Mouse (Mus musculus) thymus, postnatal 4 days (tissue): ENCODE data around the gene Pibf1.

Experiments used
- DNase-seq: peaks from one replicate; pipeline ENCODE4 v3.0.0; 2021

Gene Pibf1

GRCm38 (mm10) chr14:99141786-99142633, 42.8 kb downstream of the Pibf1 start:
- DNase-seq = peak; percentile 92

GRCm38 (mm10) chr14:99146841-99147240, 47.6 kb downstream of the Pibf1 start:
- DNase-seq = no peak

GRCm38 (mm10) chr14:99152683-99153082, 53.5 kb downstream of the Pibf1 start:
- DNase-seq = no peak

GRCm38 (mm10) chr14:99159940-99160339, 60.7 kb downstream of the Pibf1 start:
- DNase-seq = no peak

- no peak for DNase-seq
Measured at GRCm38 (mm10) chr14:99163051-99163450, 63.8 kb downstream of the Pibf1 start.

GRCm38 (mm10) chr14:99174138-99174745, 75.0 kb downstream of the Pibf1 start:
- no peak for DNase-seq

- no peak for DNase-seq
Measured at GRCm38 (mm10) chr14:99176559-99176958, 77.3 kb downstream of the Pibf1 start.

- DNase-seq = no peak
Measured at GRCm38 (mm10) chr14:99190153-99190790, 91.0 kb downstream of the Pibf1 start.

- no peak for DNase-seq
Measured at GRCm38 (mm10) chr14:99205865-99206264, 106.6 kb downstream of the Pibf1 start.

GRCm38 (mm10) chr14:99206591-99206990, 107.4 kb downstream of the Pibf1 start:
- DNase-seq = no peak

- DNase-seq = no peak
Measured at GRCm38 (mm10) chr14:99210431-99210830, 111.2 kb downstream of the Pibf1 start.

- DNase-seq = no peak
Measured at GRCm38 (mm10) chr14:99218396-99219012, 119.3 kb downstream of the Pibf1 start.

- DNase-seq = no peak
Measured at GRCm38 (mm10) chr14:99219757-99220171, 120.5 kb downstream of the Pibf1 start.

- no peak for DNase-seq
Measured at GRCm38 (mm10) chr14:99225929-99226328, 126.7 kb downstream of the Pibf1 start.

GRCm38 (mm10) chr14:99229071-99229780, 130.0 kb downstream of the Pibf1 start:
- no peak for DNase-seq

GRCm38 (mm10) chr14:99233056-99233455, 133.8 kb downstream of the Pibf1 start:
- no peak for DNase-seq

- DNase-seq = no peak
Measured at GRCm38 (mm10) chr14:99237115-99237514, 137.9 kb downstream of the Pibf1 start.

- DNase-seq = no peak
Measured at GRCm38 (mm10) chr14:99240563-99240962, 141.3 kb downstream of the Pibf1 start.

- DNase-seq = no peak
Measured at GRCm38 (mm10) chr14:99244508-99244907, 145.3 kb downstream of the Pibf1 start.

GRCm38 (mm10) chr14:99262026-99262425, 162.8 kb downstream of the Pibf1 start:
- peak; percentile 9 for DNase-seq

- no peak for DNase-seq
Measured at GRCm38 (mm10) chr14:99263816-99264215, 164.6 kb downstream of the Pibf1 start.

- no peak for DNase-seq
Measured at GRCm38 (mm10) chr14:99265791-99266190, 166.6 kb downstream of the Pibf1 start.

GRCm38 (mm10) chr14:99266749-99267148, 167.5 kb downstream of the Pibf1 start:
- no peak for DNase-seq
